Mouse (Mus musculus) kidney, postnatal 4 days (tissue): ENCODE measurements around the gene Ppp1r3d.

ENCODE experiments used
- DNase-seq, 2 experiments: peaks; one replicate each; pipeline ENCODE4 v3.0.0; 2021; ENCODE audit warnings: mixed read lengths in 2 of 2

Gene Ppp1r3d

DNA sequence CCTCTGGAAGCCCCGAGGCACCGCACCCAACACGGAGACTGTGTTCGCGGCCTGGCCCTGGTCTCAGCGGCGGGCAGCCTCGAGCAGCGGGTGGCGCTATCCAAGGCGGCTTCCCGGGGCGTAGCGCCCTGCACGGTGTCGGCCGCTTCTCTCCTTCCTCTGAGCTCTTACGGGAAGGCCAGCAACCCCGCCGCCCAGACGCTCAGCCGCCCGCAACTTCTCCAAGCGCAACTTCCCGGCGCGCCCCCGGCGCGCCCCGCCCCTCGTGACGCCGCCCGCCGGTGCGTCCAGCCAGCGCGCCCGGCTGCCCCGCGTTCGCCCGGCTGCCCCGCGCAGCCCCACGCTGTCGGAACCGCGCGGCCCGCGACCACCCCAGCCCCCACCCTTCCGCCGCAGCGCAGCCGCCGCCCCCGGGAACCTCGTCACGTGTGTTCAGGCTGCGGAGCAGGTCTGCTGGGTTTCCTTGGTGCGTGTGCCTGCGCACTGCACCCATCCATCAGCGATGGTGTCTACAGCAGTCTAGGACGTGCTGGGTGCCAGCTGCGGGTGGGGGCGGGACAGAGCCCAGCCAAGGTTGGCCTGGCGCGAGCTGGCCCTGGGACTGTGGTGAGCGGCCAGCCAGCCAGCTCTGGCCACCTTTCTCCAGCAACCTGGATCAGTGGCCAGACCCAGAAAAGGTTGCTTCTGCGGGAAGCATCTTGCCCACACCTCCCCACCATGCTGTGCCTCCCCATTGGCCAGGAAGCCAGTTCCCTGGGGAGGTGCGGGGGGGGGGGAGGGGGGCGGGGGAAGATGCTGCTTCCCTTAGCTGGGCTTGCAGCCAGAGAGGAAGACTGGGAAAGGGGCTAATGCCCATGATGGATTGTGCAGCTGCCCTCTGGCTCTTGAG is at the start of gene Ppp1r3d, which contains the start of gene Fam217b:
TSS of gene Ppp1r3d (minus strand) at position 212 of the 889 bp plus-strand sequence.
TSS of gene Fam217b (plus strand) at position 264 of the 889 bp plus-strand sequence.
- DNase-seq: peak; percentile 76 to 81

- no peak for DNase-seq
Observed at GRCm38 (mm10) chr2:178460353-178460752, 46.1 kb upstream of the Ppp1r3d start.

DNA sequence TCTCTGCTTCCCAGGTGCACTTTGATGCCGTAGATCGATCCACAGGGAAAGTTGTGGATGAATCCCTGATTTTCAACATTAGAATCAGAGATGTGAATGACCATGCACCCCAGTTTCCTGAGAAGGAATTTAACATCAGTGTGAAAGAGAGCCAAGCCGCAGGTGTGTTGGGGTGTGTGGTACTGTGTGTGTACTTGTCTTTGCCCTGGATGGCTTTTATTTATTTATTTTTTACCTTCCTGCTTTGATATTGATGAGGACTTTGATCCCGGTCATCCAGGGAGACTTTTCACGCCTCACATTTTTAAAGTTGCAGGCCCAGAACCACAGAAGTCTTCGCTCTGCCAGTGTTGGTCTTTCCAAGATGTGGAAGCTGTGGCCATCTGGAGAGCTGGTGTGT is 43.1 kb upstream of the Ppp1r3d start:
- DNase-seq: no peak

GRCm38 (mm10) chr2:178454664-178455516 is 40.6 kb upstream of the Ppp1r3d start:
- peak; percentile 59 to 66 for DNase-seq

DNA sequence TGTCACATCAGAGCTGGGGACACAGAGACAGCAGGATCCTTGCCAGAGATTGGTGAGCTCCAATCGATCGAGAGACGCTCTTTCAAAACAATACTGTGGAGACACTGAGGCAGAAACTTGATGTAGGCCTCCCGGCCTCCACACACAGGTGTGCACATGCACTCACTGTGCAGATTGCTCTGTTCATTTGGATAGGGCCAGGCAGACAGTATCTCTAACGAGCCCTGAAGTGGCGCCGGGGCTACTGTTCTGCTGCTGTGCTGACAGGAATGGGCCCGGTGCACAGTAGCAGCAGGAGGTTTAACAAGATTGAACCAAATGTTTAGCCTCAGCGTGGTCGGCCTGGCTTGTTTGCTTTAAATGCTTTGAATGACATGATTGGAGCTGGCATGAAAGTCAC is 36.7 kb upstream of the Ppp1r3d start:
- no peak for DNase-seq

- DNase-seq: no peak
Observed at GRCm38 (mm10) chr2:178450236-178450635, 36.0 kb upstream of the Ppp1r3d start.

DNA sequence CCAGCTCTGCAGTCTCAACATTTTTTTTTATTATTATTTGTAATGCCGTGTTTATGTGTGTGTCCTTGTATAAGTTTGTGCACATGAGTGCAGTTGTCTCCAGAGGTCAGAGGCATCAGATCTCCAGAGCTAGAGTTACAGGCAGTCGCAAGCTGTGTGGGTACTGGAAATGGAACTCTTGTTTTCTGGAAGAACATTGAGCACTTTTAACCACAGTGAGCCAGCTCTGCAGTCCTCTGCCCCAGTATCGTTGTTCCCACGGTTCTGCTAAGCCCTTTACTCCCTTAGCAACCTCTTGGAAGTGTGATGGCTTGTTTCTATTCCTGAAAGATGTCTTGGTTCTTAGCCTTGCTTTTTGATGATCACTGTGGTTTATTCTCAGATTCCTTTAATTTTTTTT is 35.1 kb upstream of the Ppp1r3d start:
- no peak for DNase-seq

- no peak for DNase-seq
Observed at GRCm38 (mm10) chr2:178437311-178437710, 23.0 kb upstream of the Ppp1r3d start.

- no peak for DNase-seq
Observed at GRCm38 (mm10) chr2:178433903-178434302, 19.6 kb upstream of the Ppp1r3d start.

DNA sequence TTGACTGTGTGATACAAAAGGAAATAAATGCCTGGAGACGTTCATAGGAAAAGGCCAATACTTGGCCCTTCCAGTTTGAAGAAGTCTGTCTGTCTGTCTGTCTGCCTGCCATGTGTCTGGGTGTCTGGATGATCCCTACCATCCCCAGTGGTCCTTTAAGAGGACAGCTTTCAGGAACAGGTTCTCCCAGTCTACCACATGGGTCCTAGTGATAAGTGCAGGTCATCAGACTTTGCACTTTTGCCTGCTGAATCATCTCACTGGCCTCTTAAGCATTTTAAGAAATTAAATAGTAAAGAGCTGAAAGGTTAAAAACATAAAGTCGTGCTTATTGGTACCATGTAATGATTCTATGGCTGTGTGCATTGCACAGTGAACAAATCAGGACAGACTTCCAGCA is 19.2 kb upstream of the Ppp1r3d start:
- no peak for DNase-seq

- DNase-seq: no peak
Observed at GRCm38 (mm10) chr2:178430231-178430630, 16.0 kb upstream of the Ppp1r3d start, which contains the start of gene Cdh26. Gene Cdh26 (plus strand): TSS chr2:178430531.

DNA sequence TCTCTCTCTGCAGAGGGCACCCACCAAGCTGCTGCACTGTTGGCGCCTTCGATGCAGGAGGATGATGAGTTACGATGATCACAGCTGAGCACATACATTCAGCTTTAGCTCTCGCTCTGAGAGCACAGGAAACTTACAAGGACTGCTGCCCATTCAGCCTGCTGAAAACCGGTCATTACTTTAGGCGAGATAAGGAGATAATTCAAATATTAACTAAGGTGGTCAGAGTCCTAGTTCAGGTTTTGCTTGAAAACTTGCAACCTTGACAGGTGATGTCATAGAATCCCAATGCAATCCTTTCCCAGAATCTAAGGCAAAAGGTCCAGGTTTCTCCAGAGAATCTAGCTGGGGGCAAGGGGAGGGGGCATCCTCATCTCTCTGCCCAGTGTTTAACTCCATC is 15.2 kb upstream of the Ppp1r3d start:
- DNase-seq: no peak

- no peak for DNase-seq
Observed at GRCm38 (mm10) chr2:178428676-178429075, 14.4 kb upstream of the Ppp1r3d start.

DNA sequence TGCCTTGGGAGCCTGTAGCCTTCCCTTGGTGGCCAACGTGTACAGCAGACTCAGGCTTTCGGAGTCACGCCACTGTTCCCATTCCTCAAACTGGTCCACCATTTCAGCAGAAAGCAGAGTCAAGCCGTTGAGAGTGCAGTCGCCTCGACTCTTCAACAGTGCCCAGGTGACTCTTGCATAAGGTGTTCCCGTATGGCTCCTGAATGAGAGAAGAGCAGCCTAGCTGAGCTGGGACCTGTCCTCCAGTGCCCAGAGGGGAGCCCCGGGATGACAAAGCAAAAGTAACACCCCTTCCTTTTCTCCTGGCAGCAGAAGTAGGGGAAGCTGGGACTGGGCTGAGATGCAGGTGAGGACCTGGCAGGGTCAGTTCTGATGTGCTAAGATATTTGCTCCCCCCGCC is 13.9 kb upstream of the Ppp1r3d start:
- DNase-seq: no peak

- no peak for DNase-seq
Observed at GRCm38 (mm10) chr2:178427181-178427580, 12.9 kb upstream of the Ppp1r3d start.

GRCm38 (mm10) chr2:178426229-178426628 is 12.0 kb upstream of the Ppp1r3d start:
- DNase-seq: peak; percentile 33 to 52

- DNase-seq: no peak
Observed at GRCm38 (mm10) chr2:178423223-178423622, 9.0 kb upstream of the Ppp1r3d start.

- DNase-seq: no peak
Observed at GRCm38 (mm10) chr2:178422186-178422585, 7.9 kb upstream of the Ppp1r3d start.

- DNase-seq: no peak
Observed at GRCm38 (mm10) chr2:178421603-178422002, 7.3 kb upstream of the Ppp1r3d start.

DNA sequence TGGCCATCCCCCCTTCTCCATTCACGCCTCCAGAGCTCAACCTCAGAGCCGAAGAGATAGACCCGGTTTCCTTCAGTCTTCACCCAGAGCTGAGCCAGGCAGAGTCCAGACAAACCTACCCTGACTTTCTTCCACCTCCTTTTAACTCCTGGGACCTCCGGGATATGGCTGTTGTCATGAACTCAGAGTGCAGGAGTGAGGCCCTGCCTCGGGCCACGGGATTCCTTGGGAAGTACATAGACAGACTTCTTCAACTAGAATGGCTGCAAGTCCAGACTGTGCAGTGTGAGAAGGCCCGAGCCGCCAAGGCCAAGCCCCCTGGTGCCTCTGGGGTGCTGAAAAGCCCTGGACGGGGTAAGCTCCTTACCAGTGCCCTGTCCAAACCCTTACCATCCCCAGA is 6.3 kb upstream of the Ppp1r3d start:
- DNase-seq: no peak

- DNase-seq: no peak
Observed at GRCm38 (mm10) chr2:178416970-178417369, 2.7 kb upstream of the Ppp1r3d start.

DNA sequence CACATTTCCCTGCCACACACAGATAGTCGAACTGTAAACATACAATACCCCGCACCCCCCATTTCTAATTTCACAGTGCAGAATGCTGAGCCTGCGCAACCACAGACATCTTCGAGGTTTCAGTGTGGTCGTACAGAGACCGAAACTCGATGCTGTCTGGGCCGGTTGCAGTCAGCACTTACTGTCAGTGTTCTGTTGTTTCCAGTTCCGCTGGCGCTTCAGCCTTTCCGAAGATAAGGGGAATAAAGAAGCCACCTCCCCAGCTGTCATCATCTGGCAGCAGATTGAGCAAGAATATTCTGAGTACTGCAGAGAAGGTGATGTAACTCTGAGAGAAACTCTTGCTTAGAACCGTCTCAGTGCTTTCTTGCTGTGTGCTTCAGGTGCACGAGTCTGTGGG is 2.2 kb upstream of the Ppp1r3d start:
- no peak for DNase-seq

DNA sequence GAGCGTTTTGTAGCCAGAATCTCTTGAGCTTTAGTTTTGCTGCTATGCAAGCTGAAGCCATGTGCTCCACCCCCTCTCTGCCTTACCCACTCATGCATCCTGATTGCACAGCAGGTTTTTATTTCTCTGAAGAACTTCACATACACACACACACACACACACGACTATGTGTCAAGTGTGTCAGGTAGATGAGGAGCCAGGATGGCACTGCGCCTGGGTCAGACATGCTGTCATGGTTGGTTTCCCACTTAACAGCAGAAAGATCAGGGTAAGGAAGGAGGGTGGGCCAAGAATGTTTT is 827 bp upstream of the Ppp1r3d start:
- no peak for DNase-seq
